Mouse (Mus musculus) adrenal gland, adult (tissue): Measurements from ENCODE around the gene Sumo2.
"Not testable (repeated sequence)": the region's sequence is repeated elsewhere in the genome, so short reads cannot be mapped to it uniquely, and the experiment has no call there.

ENCODE experiments used
- DNase-seq, 2 experiments: peaks; one replicate each; pipeline ENCODE4 v3.0.0; 2022 to 2023; ENCODE audit warnings: low spot score in 1 of 2; ENCODE audit not compliant: inconsistent age in 2 of 2

The Sumo2 gene

DNA sequence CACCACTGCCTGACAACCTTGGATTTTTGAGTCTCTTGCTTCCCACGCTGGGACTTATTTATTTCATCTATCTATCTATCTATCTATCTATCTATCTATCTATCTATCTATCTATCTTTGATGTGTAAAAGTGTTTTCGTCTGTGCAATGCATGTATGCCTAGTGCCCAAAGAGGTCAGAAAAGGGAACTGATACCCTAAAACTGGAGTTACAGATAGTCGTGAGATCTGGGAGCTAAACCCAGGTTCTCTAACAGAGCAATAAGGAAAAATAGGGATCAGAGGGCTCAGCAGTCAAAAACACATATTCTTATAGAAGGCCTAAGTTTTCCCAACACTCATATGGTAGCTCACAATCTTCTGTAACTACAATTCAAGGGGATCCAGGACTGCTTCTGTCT is 16.5 kb downstream of the Sumo2 start:
- DNase-seq: no peak

DNA sequence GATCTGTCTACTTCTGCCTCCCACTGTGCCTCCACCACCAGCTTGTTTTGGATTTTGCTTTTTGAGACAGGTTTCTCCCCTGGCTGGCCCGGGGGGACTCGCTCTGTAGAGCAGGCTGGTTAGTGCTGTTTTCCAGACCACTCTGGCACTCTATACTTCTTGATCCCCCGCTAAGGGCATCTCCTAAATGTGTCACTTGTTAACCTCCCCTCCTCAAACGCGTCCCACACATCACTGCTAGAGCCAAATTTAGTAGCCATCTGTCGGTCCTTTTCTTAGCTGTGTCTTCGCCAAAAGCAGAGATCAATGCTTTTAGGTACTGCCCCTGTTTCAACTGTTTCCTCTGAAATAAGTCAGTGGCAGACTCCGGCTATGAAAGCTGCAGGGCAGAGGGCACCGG is 17.4 kb downstream of the Sumo2 start:
- no peak for DNase-seq

DNA sequence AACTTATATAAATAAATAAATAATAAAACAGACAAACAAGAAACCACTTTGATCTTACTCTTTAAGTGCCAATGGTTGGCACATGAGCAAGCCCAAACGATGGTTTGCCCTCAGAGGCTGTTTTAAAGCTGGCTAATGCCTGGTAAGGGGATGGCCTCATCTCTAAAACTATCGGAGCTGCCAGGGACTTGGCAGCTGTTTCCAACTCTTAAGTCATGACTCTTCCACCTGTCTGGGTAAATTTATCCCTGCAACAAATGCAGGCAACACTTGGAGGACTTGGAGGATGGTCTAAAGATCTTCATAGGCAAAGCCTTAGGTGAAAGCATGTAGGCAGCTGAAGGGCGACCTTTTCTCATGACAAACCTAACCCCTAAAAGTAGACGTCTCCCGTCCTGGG is 19.1 kb downstream of the Sumo2 start:
- no peak for DNase-seq

DNA sequence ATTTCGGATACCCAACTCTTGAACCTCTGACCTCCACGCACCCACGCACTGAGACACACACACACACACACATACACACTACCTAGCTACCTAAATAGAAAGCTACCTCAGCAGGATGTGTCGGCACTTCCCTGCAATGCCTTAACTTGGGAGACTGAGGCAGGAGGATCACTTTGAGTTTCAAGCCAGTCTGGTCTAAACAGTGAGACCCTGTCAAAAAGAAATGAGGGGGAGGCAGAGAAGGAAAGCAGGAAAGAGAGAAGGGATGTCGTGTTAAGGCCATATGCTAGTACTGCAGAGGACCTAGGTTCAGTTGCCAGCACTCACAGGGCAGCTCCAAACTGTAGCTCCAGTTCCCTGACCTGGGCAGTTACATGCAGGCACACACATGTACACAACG is 21.1 kb downstream of the Sumo2 start:
- no peak for DNase-seq

DNA sequence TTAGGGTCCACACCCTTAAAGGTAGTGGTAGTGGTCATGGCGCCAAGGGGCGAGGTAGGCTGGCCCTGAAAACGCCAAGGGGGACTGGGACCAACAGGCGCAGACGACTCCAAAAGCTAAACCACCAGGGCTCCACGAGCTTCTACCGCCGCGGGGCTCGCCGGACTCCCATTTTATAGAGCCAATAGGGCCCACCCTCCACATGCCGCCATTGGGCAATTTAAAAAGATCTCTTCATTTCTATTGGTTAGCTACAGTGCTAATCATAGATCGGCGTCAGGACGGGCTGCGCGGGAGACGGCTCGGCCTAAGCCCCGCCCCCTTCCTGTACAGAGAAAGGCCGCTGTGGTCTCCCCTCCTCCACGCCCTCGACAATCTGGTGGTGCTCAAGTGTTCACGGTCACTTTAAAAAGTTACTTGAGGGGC is 21.8 kb downstream of the Sumo2 start, which contains the start of gene Jpt1:
TSS of gene Jpt1 (minus strand) at position 150 of the 426 bp plus-strand sequence.
- peak; percentile 97 to 100 for DNase-seq

DNA sequence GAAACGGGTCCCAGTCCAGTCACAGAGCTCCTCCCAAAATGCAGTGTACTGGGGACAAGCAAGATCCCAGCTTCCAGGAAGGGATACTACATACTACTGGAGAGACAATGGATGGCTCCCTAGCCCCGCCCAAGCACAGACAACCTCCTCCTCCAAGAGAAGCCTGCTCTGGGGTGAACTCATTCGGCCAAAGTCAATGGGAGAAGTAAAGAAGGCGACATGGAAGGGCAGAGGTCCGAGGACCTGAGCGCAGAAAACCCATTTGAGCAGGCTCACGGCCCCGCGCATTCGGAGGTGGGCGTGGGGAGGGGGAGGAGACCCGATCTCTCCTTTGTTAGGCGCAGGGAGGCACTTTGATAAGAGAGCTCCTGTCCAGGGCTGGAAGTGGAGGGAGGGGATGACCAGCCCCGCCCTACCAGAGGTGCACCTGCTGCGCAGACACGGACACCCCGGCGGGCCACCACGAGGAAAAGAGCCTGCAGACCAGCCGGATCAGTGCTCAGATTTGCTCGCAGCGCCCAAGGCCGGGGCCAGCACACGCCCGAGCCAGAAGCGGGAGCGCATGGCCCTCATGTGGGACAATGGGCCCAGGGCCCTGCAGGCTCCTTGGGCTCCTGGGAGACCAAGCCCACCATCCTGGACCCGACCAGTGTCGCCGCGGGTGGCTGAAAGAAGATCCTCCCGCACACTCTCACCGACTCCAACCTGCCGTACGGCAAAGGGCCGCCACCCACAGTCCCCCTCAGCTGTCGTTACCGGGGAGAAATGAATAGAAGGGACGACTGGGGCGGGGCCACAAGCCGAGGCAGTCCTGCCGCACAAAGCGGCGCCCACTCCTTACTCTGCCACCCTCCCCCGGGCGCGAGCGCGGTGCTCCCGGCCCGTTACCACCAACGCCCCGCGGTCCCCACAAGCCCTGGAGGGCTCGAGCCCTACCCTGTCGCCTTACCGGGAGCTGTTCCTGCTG is 22.5 kb downstream of the Sumo2 start:
- peak; percentile 65 to 80 for DNase-seq

DNA sequence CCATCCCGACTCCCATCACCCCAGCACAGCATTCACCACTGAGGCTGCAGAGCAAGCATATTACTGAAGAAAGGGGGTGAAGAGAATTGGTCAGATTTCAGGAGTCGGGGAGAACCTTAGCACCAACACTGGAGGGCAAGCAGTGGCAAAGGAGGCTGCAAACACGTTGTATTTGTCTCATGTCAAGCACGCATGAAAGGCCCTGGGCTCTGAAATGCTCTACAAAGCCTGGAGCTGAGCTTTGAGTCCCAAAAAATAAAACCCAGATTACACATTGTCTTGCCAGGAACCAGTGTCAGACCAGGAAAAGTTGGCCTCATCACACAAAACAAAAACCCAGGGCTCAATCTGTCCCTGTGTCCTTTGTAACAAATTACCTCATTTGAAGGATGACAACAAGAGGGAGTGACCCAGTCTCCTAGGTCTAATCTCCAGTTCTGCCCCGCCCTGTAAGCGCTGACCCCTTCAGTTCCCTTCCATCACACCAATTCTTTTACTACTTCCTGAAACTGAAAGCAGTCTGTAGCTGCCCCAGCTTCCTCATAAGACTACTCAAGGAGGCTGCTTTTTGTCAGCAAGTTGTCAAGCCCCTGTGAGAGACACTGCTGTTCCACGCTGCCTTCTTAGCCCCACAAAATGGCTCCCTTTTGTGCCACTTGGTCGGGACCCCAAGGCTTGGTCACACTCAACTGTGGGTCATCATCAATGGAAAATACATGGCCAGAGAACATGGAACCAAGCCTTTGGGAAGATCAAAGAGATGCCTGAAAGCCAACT is 23.5 kb downstream of the Sumo2 start:
- peak in 1 of 2 experiments; percentile 66 for DNase-seq

DNA sequence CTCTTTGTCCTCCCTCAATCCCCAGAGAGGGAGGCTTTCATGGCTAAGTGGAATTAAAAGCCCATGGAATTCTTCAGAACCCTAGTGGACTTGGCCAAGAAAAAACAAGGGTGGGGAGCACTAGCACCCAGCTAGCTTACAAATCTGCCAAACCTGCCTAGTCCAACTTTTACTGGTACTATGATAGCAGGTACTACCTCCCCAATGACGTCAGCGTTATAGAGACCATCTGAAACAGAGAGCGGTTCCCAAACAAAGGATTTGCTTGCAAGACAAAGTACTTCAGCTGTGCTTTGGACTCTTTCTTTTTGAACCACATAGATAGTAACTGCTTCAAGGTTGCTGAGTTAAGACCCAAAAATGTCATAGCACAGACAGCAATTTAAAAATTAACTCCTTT is 24.1 kb downstream of the Sumo2 start:
- peak in 1 of 2 experiments; percentile 43 for DNase-seq

DNA sequence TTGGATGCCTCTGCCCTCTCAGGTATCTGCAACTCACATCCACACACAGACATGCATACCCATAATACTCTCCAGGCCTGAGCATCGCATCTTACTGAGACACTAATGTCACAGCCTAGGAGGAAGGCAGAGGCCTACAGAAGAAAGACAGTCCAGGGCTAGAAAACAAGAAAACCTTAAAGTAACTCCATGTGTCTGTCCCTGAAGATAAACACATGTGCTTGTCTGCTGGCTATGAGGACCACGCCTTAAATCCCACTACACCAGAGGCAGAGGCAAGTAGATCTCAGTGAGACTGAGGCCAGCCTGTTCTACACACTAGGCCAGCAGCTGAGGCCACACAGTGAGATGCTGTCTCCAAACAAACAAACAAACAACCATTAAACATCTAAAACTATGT is 25.0 kb downstream of the Sumo2 start:
- DNase-seq: no peak

DNA sequence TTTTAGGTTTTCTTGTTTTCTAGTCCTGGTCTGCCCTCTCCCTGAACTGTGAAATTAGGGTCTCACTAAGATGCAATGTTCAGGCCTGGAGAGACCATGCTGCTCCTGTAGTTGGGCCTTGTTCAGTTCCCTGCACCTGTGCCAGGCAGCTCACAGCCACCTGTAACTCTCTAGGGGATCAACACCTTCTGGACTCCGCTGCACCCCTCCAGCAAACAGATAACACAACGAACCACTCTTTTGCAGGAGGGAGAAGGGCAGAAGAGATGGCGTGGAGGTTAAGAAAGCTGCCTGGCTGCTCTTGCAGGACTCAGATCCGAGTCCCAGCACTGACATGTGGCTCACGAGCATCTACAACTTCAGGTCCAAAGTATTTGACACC is 25.6 kb downstream of the Sumo2 start:
- DNase-seq: no peak

DNA sequence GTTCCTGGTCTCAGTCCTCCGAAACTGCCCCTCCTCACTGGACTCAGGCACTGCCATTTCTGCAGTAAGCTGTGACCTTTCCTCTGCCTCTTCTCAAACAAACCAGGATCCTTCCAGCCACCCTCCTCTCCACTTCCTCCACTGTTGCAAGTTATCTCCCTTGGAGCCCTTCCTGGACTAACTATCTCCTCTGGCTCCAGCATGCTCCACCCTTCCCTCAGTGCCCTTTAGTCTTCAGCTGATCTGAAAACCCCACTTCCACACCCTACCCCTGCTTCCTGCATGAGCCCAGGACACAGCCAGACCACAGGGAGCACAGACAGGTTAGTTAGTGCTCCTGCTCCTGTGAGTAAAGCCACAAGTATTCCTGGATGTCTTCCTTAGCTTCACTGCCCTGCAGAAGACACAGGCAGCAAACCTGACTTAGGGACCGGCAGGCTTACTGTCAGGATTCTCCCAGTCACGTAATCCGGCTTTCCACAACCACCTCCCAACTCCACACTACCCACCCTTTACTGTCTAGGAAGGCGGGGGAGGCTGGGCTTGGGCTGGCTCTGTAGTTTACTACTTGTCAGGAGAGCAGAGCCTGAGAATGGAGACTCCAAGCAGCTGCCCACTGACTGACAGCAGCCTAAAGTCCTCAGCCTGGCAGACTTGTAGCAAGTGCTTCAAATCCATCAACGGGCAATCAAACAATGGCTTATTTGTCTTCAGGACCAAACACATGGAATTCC is 26.1 kb downstream of the Sumo2 start:
- no peak for DNase-seq

DNA sequence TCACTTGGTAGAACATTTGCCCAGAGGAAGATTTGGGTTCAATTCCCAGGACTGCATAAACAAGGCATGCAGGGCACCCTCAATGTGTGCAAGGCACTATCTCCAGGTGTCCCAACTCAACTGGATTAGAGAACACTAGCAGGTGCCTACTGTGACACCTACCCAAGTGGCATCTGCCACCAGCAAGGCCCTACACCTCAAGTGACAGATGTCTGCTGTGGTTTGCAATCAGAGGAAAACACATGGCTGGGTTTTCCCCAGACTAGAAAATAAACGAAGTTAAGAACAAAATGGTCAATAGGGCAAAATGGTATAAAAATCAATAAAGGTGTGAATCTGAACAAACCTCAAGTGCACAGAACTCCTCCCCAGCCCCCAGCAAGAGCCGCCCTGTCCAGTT is 28.0 kb downstream of the Sumo2 start:
- DNase-seq: no peak

DNA sequence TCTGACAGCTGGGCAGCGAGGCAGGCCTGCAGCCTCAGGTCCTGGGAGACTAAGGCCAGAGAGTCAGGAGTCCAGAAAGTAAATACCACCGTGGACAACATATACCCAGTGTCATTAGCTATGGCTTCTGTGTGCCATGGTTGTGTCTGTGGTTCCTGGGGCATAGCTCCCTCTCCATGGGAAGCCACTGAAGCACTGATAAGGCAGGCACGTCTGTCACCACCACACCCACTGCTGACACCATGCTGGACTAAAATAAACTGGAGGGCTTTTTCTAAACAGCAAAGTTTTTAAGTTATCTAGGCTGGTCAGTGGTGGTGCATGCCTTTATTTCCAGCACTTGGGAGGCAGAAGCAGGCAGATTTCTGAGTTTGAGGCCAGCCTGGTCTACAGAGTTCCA is 29.5 kb downstream of the Sumo2 start:
- no peak for DNase-seq

DNA sequence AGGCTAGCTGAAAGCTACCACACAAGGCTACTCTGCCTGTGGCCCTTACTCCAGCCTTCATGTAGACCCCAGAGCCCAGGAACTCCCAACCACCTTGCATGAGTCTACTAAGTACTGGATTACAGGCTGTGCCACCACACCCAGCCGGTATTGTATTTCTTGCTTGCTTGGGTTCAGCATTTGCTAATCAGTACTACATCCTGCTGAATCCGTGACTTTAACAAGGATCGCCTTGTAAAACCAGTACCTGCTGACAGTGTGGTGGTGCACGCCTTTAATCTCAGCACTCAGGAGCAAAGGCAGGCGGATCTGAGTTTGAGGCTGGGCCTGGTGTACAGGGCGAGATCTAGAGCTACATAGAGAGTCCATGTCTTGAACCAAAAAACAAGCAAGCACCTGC is 33.4 kb downstream of the Sumo2 start:
- DNase-seq: no peak

DNA sequence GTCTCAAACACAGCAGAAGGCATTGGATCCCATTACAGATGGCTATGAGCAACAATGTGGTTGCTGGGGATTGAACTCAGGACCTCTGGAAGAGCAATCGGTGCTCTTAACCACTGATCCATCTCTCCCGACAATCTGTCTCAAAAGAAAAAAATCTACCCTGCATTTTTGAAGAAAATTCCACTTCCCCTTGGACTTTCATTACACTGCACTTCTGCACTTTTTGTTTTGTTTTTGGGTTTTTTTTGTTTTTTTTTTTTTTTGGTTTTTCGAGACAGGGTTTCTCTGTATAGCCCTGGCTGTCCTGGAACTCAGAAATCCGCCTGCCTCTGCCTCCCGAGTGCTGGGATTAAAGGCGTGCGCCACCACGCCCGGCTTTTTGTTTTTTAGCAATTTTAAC is 39.5 kb downstream of the Sumo2 start:
- not testable (repeated sequence) for DNase-seq

DNA sequence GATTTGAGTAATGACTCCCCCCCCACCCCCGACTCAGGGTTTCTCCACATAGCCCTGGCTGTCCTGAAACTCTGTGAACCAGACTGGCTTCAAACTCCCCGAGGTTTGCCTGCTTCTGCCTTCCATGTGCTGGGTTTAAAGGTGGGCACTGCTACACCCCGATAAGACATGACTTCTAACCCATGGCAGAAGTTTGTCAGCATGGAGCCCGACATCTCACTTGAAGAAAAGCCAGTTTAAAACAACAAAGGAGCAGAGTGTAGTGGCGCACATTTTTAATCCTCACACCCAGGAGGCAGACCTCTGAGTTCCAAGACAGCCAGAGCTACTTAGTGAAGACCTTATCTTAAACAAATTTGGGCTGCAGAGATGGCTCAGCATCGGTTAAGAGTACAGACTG is 43.7 kb downstream of the Sumo2 start:
- no peak for DNase-seq

DNA sequence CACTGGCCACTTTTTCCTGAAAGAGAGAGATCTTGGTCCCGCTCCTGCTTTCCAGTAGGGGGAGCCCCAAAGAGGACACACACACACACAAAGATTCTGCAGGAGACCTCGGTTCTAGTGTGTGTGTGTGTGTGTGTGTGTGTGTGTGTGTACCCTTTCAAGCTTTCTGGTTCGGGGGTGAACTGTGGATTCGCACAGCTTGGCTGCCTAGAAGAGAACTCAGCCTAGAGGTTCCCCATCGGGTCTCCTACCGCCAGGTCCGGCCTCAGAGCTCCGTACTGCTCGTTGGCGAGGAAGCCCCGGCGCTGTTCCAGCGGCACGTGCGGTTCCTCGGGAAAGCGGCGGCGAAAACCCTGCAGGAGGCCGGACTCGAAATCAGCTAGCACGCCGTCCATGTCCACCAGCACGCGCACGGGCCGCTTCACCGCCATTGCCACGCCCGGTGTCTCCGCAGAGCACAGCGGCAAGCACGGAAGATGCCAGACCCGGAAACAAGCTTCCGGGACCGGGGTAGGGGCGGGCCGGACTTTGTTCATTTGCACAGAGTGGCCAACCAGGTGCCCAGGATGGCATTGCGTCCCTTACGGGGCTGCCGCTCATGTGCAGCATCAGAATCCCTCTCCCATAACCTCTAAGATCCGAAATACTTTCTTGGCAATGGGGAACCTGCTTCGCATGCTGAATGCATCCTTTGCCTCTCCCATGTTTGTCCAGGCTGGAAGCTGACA is 44.6 kb downstream of the Sumo2 start, which contains the start of gene Nt5c:
TSS of gene Nt5c (minus strand) at position 507 of the 728 bp plus-strand sequence.
- DNase-seq: peak; percentile 89 to 96

DNA sequence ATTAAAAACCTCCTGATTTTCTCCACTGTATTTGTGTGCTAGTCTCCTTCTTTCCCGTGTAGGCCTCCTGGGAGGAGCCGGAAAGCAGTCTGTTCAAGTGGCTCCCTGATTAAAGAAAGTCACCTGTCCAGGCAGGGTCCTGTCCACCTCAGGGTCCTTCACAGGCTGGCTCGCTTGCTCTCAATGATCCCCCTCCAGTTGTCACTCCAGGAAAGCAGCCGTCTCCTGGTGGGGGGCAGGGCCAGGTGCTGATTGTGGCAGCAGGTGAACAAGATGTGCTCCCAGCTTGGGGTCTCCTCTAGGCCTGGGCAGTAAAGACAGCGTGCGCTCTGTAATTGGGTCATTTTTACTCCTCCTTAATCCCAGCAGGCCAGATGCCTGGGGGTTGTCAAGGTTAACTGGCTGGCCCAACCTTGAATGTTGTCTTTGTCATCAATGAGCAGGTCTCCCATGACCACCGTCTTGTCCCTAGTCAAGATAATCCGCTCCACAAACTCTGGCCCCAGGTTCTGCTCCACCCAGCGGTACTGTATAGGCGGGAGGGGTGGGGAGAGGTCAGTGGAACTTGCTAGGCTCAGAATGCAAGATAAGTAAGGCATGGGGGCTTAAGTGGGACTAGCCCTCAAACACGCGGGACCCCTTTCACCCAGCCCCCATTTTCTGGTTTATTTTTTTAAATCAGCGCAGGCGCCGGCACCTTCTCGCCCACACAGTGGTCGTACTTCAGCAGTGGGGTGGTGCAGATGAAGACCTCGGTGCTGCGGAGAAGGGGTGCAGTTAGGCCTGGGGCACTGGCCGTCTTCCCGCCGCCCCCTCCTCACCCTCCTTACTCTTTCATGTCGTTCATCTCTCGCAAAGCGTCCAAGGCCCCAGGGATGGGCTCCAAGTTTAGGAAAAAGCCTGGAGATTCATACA is 45.4 kb downstream of the Sumo2 start:
- DNase-seq: peak; percentile 71 to 85

DNA sequence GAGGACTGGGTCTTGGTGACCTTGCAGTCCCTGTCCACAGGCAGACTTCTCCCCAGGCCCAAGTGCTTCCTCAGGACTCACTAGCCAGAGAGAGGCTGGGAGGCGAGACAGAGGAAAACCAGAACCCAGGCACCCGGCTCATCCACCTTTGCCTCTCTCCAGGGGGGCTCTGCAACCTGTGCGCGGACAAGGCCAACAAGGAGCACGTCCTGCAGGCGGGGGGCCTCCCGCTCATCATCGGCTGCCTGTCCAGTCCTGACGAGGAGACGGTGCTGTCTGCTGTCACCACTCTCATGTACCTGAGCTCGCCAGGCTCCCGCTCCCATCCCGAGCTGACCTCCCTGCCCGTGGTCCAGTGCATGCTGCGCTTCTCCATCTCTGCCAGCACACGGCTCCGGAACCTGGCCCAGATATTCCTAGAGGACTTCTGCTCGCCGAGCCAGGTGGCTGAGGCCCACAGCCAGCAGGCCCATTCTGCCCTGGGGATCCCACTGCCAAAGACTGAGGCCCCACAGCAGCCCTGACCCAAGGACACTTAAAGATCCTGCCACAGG is 47.4 kb downstream of the Sumo2 start:
- no peak for DNase-seq
